Mouse (Mus musculus): ENCODE measurements around the gene Gm45716. TPM values are rescaled to one million over a fixed set of nuclear protein-coding genes. Genes with fewer than 3 reads are reported as not detected.

Gene Gm45716
- 1.7 and 3.0 TPM in 2 replicates for polyA plus RNA-seq (2012; rRNA removed)

- H3K27ac ChIP-seq (ENCODE audit: insufficient read depth, low read depth, low read length) = no peak within 1 kb of the TSS
- no peaks in the 10 kb centered on the region; the same call in 1 of the 2 replicates for H3K4me1 ChIP-seq (ENCODE audit: control insufficient read depth, insufficient read depth, insufficient read length, low read length)
- no peak within 1 kb of the TSS for H3K4me3 ChIP-seq (ENCODE audit: low read depth, low read length)
- H3K27me3 ChIP-seq (ENCODE audit: control insufficient read depth, insufficient read depth, low read length) = no peaks in the 10 kb centered on the region
- no peak for TF ChIP-seq POLR2A (IDR thresholded peaks at IDR 0.05; ENCODE audit: low read depth, low read length)
- TF ChIP-seq CTCF (IDR thresholded peaks at IDR 0.05; ENCODE audit: extremely low read depth, insufficient read length, insufficient replicate concordance, low read depth, low read length) = no peak
- no peaks in the 10 kb centered on the region for H3K36me3 ChIP-seq (ENCODE audit: control insufficient read depth, insufficient read depth, low read length)
- WGBS = 93% methylated on average over 7 of the region's 7 CpGs
Observed at GRCm38 (mm10) chr11:90187441-90187840, at the start of gene Gm45716. Gene Gm45716 (plus strand): TSS chr11:90187683.

GRCm38 (mm10) chr11:90142393-90142792 lies 45.1 kb upstream of the Gm45716 start:
- no peak overlapping the region for H3K4me3 ChIP-seq (ENCODE audit: low read depth, low read length)
- H3K27me3 ChIP-seq (ENCODE audit: control insufficient read depth, insufficient read depth, low read length) = no peaks in the 10 kb centered on the region
- H3K36me3 ChIP-seq (ENCODE audit: control insufficient read depth, insufficient read depth, low read length) = no peaks in the 10 kb centered on the region
- 53% methylated on average over 4 of the region's 4 CpGs for WGBS
- no peak overlapping the region for H3K27ac ChIP-seq (ENCODE audit: insufficient read depth, low read depth, low read length)
- no peaks in the 10 kb centered on the region for H3K4me1 ChIP-seq (ENCODE audit: control insufficient read depth, insufficient read depth, insufficient read length, low read length)
- no peak for TF ChIP-seq CTCF (IDR thresholded peaks at IDR 0.05; ENCODE audit: extremely low read depth, insufficient read length, insufficient replicate concordance, low read depth, low read length)
- no peak for TF ChIP-seq POLR2A (IDR thresholded peaks at IDR 0.05; ENCODE audit: low read depth, low read length)

GRCm38 (mm10) chr11:90142936-90143335 lies 44.5 kb upstream of the Gm45716 start:
- Histone ChIP-seq H3K4me3 (ENCODE audit: low read depth, low read length) (no peak overlapping the region), H3K27me3 (ENCODE audit: control insufficient read depth, insufficient read depth, low read length) (no peaks in the 10 kb centered on the region), H3K27ac (ENCODE audit: insufficient read depth, low read depth, low read length) (0 out of 2 replicates have a peak overlapping the region, but pooled peaks have one; percentile 7), H3K4me1 (ENCODE audit: control insufficient read depth, insufficient read depth, insufficient read length, low read length) (no peaks in the 10 kb centered on the region), H3K36me3 (ENCODE audit: control insufficient read depth, insufficient read depth, low read length) (no peaks in the 10 kb centered on the region)
- no peak for TF ChIP-seq POLR2A (IDR thresholded peaks at IDR 0.05; ENCODE audit: low read depth, low read length)
- no peak for TF ChIP-seq CTCF (IDR thresholded peaks at IDR 0.05; ENCODE audit: extremely low read depth, insufficient read length, insufficient replicate concordance, low read depth, low read length)
- WGBS = 52% methylated on average over 4 of the region's 4 CpGs

- no peaks in the 10 kb centered on the region for H3K36me3 ChIP-seq (ENCODE audit: control insufficient read depth, insufficient read depth, low read length)
- TF ChIP-seq POLR2A (IDR thresholded peaks at IDR 0.05; ENCODE audit: low read depth, low read length) = no peak
- H3K4me1 ChIP-seq (ENCODE audit: control insufficient read depth, insufficient read depth, insufficient read length, low read length) = no peaks in the 10 kb centered on the region
- 90% methylated on average over 17 of the region's 17 CpGs for WGBS
- H3K27me3 ChIP-seq (ENCODE audit: control insufficient read depth, insufficient read depth, low read length) = no peaks in the 10 kb centered on the region
- no peak overlapping the region for H3K4me3 ChIP-seq (ENCODE audit: low read depth, low read length)
- H3K27ac ChIP-seq (ENCODE audit: insufficient read depth, low read depth, low read length) = no peak overlapping the region
Observed at GRCm38 (mm10) chr11:90146086-90146860, 41.2 kb upstream of the Gm45716 start.

- H3K4me3 ChIP-seq (ENCODE audit: low read depth, low read length) = no peak overlapping the region
- H3K36me3 ChIP-seq (ENCODE audit: control insufficient read depth, insufficient read depth, low read length) = no peaks in the 10 kb centered on the region
- H3K4me1 ChIP-seq (ENCODE audit: control insufficient read depth, insufficient read depth, insufficient read length, low read length) = no peaks in the 10 kb centered on the region
- no peak overlapping the region for H3K27ac ChIP-seq (ENCODE audit: insufficient read depth, low read depth, low read length)
- no peak for TF ChIP-seq POLR2A (IDR thresholded peaks at IDR 0.05; ENCODE audit: low read depth, low read length)
- TF ChIP-seq CTCF (IDR thresholded peaks at IDR 0.05; ENCODE audit: extremely low read depth, insufficient read length, insufficient replicate concordance, low read depth, low read length) = no peak
- H3K27me3 ChIP-seq (ENCODE audit: control insufficient read depth, insufficient read depth, low read length) = no peaks in the 10 kb centered on the region
- 52% methylated on average over 5 of the region's 5 CpGs for WGBS
Observed at GRCm38 (mm10) chr11:90155066-90155465, 32.4 kb upstream of the Gm45716 start.

- Histone ChIP-seq H3K4me1 (ENCODE audit: control insufficient read depth, insufficient read depth, insufficient read length, low read length) (no peaks in the 10 kb centered on the region), H3K27me3 (ENCODE audit: control insufficient read depth, insufficient read depth, low read length) (no peaks in the 10 kb centered on the region), H3K27ac (ENCODE audit: insufficient read depth, low read depth, low read length) (no peak overlapping the region), H3K4me3 (ENCODE audit: low read depth, low read length) (no peak overlapping the region), H3K36me3 (ENCODE audit: control insufficient read depth, insufficient read depth, low read length) (no peaks in the 10 kb centered on the region)
- WGBS = 33% methylated on average over 2 of the region's 2 CpGs
- TF ChIP-seq POLR2A (IDR thresholded peaks at IDR 0.05; ENCODE audit: low read depth, low read length) (no peak), CTCF (IDR thresholded peaks at IDR 0.05; ENCODE audit: extremely low read depth, insufficient read length, insufficient replicate concordance, low read depth, low read length) (no peak)
Observed at GRCm38 (mm10) chr11:90155466-90155865, 32.0 kb upstream of the Gm45716 start.

GRCm38 (mm10) chr11:90167771-90168170 lies 19.7 kb upstream of the Gm45716 start:
- TF ChIP-seq POLR2A (IDR thresholded peaks at IDR 0.05; ENCODE audit: low read depth, low read length) = no peak
- peak; percentile 18; the same call in 1 of the 2 replicates for TF ChIP-seq CTCF (IDR thresholded peaks at IDR 0.05; ENCODE audit: extremely low read depth, insufficient read length, insufficient replicate concordance, low read depth, low read length)
- Histone ChIP-seq H3K27me3 (ENCODE audit: control insufficient read depth, insufficient read depth, low read length) (no peaks in the 10 kb centered on the region), H3K27ac (ENCODE audit: insufficient read depth, low read depth, low read length) (no peak overlapping the region), H3K36me3 (ENCODE audit: control insufficient read depth, insufficient read depth, low read length) (no peaks in the 10 kb centered on the region), H3K4me3 (ENCODE audit: low read depth, low read length) (no peak overlapping the region), H3K4me1 (ENCODE audit: control insufficient read depth, insufficient read depth, insufficient read length, low read length) (no peaks in the 10 kb centered on the region)
- WGBS = 13% methylated on average over 6 of the region's 6 CpGs
